Mouse (Mus musculus) neural tube, embryonic 15.5 days (tissue): ENCODE data around the gene Galk2. TPM values are rescaled to one million over a fixed set of nuclear protein-coding genes. Genes with fewer than 3 reads are reported as not detected.

Experiments used
- ATAC-seq: fragments of 200-750 bp; cut with Nextera tagmentation; 2 replicates; pipeline ENCODE4 v1.8.0; 2017; ENCODE audit warnings: mild to moderate bottlenecking, moderate TSS enrichment, moderate library complexity; ENCODE audit not compliant: low FRiP score
- H3K27ac ChIP-seq: fragments of 300-500 bp; sonication (generic); replicated peaks from 2 replicates; pipeline ENCODE4 v1.5.1; 2015; ENCODE audit warnings: mild to moderate bottlenecking, inconsistent platforms
- H3K27me3 ChIP-seq: fragments of 300-500 bp; sonication (generic); replicated peaks from 2 replicates; pipeline ENCODE4 v1.6.1; 2015; ENCODE audit warnings: inconsistent platforms
- H3K36me3 ChIP-seq: fragments of 300-500 bp; sonication (generic); 2 replicates; pipeline ENCODE4 v1.6.1; 2015; ENCODE audit warnings: inconsistent platforms
- H3K4me1 ChIP-seq: fragments of 300-500 bp; sonication (generic); 2 replicates; pipeline ENCODE4 v1.6.1; 2015; ENCODE audit warnings: inconsistent platforms
- H3K4me2 ChIP-seq: fragments of 300-500 bp; sonication (generic); 2 replicates; pipeline ENCODE4 v1.6.1; 2015; ENCODE audit warnings: inconsistent platforms, mild to moderate bottlenecking, moderate library complexity
- H3K4me3 ChIP-seq: fragments of 300-500 bp; sonication (generic); replicated peaks from 2 replicates; pipeline ENCODE4 v1.5.1; 2015; ENCODE audit warnings: mild to moderate bottlenecking, inconsistent platforms
- H3K9ac ChIP-seq: fragments of 300-500 bp; sonication (generic); replicated peaks from 2 replicates; pipeline ENCODE4 v1.6.1; 2015; ENCODE audit warnings: mild to moderate bottlenecking, inconsistent platforms
- H3K9me3 ChIP-seq: fragments of 300-500 bp; sonication (generic); replicated peaks from 2 replicates; pipeline ENCODE4 v1.6.1; 2016; ENCODE audit warnings: inconsistent platforms
- WGBS: fragments of 180-500 bp; shearing (Covaris S2); methylation state at CpG from one replicate; pipeline ENCODE4 v1.1.7; 2015; ENCODE audit warnings: mixed read lengths; 5-methylcytosine and 5-hydroxymethylcytosine counted together
- polyA plus RNA-seq: library from polyadenylated mRNA; unstranded; fragments of >200 nt; fragmentation: Nextera tagmentation; extraction: Ambion mirVana; gene quantifications from 2 replicates; pipeline ENCODE4 v1.2.1, GENCODE M21; 2015

The Galk2 gene
- polyA plus RNA-seq, 1 experiment from 2014 or later: 34.1 TPM

- Histone ChIP-seq H3K27me3 (no peaks in the 10 kb centered on the region), H3K4me2 (no peak overlapping the region), H3K9ac (no peak overlapping the region), H3K27ac (no peak overlapping the region), H3K4me3 (no peak overlapping the region), H3K9me3 (no peaks in the 10 kb centered on the region), H3K4me1 (no peaks in the 10 kb centered on the region), H3K36me3 (peaks cover 12% of the 10 kb centered on the region)
- no peak for ATAC-seq
- WGBS: 93% methylated on average over 3 of the region's 3 CpGs
Measured at GRCm38 (mm10) chr2:125929396-125929795, 70.5 kb downstream of the Galk2 start.

DNA sequence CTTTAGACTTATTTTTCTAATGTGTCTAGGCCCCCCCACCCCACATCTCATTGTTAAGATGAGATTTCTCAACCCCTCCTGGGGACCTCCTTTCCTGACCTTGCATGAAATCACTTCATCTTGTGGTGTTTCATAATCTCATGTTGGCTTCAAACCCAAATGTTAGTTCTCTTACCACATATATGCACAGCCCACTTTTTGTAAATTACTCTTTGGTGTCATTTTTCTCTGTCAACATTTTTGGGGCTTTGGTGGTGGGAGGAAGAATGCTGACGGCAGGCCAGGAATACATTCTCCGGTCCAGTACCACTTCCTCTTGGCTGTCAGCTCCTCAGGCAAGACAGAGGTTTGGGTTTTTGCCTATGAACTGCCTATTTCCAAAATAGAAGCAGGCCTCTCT is 71.0 kb downstream of the Galk2 start:
- no peak overlapping the region for H3K4me2 ChIP-seq
- H3K9ac ChIP-seq: no peak overlapping the region
- no peaks in the 10 kb centered on the region for H3K4me1 ChIP-seq
- no peak overlapping the region for H3K4me3 ChIP-seq
- WGBS: 92% methylated on average over 2 of the region's 2 CpGs
- no peak for ATAC-seq
- H3K27ac ChIP-seq: no peak overlapping the region
- H3K9me3 ChIP-seq: no peaks in the 10 kb centered on the region
- H3K36me3 ChIP-seq: peaks cover 12% of the 10 kb centered on the region
- H3K27me3 ChIP-seq: no peaks in the 10 kb centered on the region

DNA sequence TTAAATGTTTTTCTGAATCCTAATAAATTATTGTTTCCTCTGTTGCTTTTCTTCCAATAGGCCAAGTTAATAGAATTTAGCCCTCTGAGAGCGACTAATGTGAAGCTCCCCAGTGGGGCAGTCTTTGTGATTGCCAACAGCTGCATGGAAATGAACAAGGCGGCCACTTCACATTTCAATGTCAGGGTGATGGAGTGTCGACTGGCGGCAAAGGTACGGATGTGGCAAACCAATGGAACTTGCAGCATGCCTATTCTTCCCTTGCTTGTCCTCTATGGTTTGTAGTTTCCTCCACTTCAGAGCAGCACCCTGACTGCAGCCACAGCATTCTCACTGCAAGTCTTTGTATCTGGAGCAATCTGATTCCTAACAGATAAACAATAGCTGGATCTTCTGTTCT is 72.3 kb downstream of the Galk2 start:
- WGBS: 25% methylated on average over 5 of the region's 5 CpGs
- Histone ChIP-seq H3K4me1 (no peaks in the 10 kb centered on the region), H3K4me3 (no peak overlapping the region), H3K9me3 (no peaks in the 10 kb centered on the region), H3K9ac (no peak overlapping the region), H3K36me3 (peaks cover 12% of the 10 kb centered on the region), H3K27me3 (no peaks in the 10 kb centered on the region), H3K4me2 (no peak overlapping the region), H3K27ac (no peak overlapping the region)
- ATAC-seq: no peak

DNA sequence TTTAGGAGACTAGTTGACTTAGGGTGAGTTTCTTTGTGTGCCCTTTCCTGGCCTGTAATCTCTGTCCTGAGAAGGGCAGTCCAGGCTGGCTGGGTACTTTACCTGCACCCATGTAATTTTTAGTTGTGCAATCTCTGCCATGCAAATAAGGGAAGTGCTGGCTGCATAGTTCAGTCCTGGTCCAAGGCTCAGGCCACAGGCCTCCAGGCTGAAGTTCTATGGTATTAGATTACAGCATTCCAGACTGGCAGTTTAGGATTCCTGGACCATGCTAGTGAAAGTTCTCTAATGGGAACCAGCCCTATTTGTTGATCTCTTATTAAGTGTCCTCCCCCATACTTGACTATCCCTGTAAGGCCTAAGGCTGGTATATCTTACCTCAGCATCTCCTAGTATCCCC is 73.8 kb downstream of the Galk2 start:
- Histone ChIP-seq H3K4me2 (no peak overlapping the region), H3K27me3 (no peaks in the 10 kb centered on the region), H3K9me3 (no peaks in the 10 kb centered on the region), H3K27ac (no peak overlapping the region), H3K36me3 (peaks cover 12% of the 10 kb centered on the region), H3K4me1 (no peaks in the 10 kb centered on the region), H3K9ac (no peak overlapping the region), H3K4me3 (no peak overlapping the region)
- no peak for ATAC-seq

DNA sequence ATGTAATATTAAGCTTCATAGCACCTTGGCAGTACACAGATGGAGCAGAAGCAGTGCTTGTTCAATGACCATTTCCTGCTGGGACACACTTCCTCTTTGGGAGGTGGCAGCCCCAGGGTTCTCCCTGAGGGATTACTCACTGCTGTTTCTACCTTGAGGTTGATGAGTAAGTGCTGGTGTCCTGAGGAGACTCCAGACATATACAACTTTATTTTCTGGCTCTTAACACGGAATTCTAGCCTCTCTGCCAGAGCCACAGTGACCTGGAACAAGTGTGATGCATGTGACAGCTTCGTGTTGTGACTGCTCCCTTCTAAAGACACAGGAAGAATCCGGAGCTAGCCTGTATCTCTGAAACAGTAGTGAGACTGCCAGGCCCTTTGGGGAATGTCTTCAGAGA is 75.1 kb downstream of the Galk2 start:
- Histone ChIP-seq H3K9ac (no peak overlapping the region), H3K27ac (no peak overlapping the region), H3K36me3 (peaks cover 12% of the 10 kb centered on the region), H3K9me3 (no peaks in the 10 kb centered on the region), H3K27me3 (no peaks in the 10 kb centered on the region), H3K4me2 (no peak overlapping the region), H3K4me3 (no peak overlapping the region), H3K4me1 (no peaks in the 10 kb centered on the region)
- 82% methylated on average over 3 of the region's 3 CpGs for WGBS
- no peak for ATAC-seq

DNA sequence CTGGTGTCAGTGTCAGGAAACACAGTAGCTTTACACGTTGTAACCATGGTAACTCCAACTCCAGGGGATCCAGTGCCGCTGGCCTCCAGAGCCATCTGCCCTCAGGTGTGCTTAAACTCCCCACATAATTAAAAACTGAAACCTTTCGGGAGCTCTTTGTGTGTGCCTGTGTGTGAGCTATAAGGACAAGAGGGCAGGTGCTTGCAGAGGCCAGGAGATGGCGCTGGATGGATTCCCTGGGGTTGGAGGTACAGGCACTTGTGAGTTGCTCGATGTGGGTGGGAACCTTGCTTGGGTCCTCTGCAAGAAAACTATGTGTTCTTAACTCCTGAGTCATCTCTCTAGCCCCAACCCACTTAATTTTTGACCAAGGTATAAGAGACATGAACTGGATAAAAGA is 77.5 kb downstream of the Galk2 start:
- H3K4me3 ChIP-seq: no peak overlapping the region
- peaks cover 7% of the 10 kb centered on the region for H3K36me3 ChIP-seq
- H3K27me3 ChIP-seq: no peaks in the 10 kb centered on the region
- no peaks in the 10 kb centered on the region for H3K4me1 ChIP-seq
- 59% methylated on average over 5 of the region's 5 CpGs for WGBS
- ATAC-seq: no peak
- no peak overlapping the region for H3K9ac ChIP-seq
- H3K9me3 ChIP-seq: no peaks in the 10 kb centered on the region
- no peak overlapping the region for H3K27ac ChIP-seq
- no peak overlapping the region for H3K4me2 ChIP-seq

DNA sequence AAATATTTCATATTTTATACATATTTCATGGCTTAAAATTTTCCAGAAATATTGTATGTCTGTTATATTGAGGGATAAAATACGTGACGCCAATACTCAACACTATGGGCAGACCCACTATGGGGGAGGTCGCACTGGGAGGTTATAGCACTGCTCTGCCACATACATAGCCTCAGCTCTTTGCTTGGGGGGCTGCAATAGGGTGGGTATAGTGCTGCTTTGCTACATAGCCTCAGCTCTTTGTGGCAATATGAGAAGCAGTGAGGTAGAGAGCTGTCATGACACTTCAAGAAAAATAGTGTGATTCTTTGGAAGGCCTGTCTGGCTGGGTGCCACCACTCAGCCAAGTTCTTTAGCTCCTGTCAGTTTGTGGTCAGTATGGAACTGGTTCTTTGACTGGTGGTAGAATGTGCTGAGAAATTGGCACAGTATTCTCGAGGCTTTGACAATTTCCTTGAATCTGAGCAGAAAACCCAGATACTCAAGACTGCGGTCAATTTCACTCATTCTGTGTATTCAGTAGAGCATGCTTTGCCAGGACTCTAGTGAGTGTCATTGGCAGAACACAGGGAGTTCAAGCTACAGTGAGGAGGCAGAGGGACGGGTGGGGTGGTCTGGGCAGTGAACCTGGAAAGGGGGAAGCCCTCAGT is 80.2 kb downstream of the Galk2 start:
- 86% methylated on average over 6 of the region's 6 CpGs for WGBS
- ATAC-seq: no peak

GRCm38 (mm10) chr2:125941111-125941785 is 82.3 kb downstream of the Galk2 start:
- H3K9me3 ChIP-seq: no peaks in the 10 kb centered on the region
- no peak overlapping the region for H3K4me3 ChIP-seq
- H3K36me3 ChIP-seq: no peaks in the 10 kb centered on the region
- ATAC-seq: no peak
- no peak overlapping the region for H3K4me2 ChIP-seq
- WGBS: 65% methylated on average over 6 of the region's 6 CpGs
- H3K27me3 ChIP-seq: no peaks in the 10 kb centered on the region
- no peaks in the 10 kb centered on the region for H3K4me1 ChIP-seq
- H3K27ac ChIP-seq: no peak overlapping the region
- no peak overlapping the region for H3K9ac ChIP-seq

More for the DNA sequence above, 80.2 kb downstream of the Galk2 start:
- Histone ChIP-seq H3K4me2 (no peak overlapping the region), H3K27me3 (no peaks in the 10 kb centered on the region), H3K4me3 (no peak overlapping the region), H3K4me1 (no peaks in the 10 kb centered on the region), H3K27ac (no peak overlapping the region), H3K9me3 (no peaks in the 10 kb centered on the region), H3K36me3 (no peaks in the 10 kb centered on the region; the same call in 1 of the 2 replicates), H3K9ac (no peak overlapping the region)

- H3K9me3 ChIP-seq: no peaks in the 10 kb centered on the region
Measured at GRCm38 (mm10) chr2:125943301-125943700, 84.4 kb downstream of the Galk2 start.

DNA sequence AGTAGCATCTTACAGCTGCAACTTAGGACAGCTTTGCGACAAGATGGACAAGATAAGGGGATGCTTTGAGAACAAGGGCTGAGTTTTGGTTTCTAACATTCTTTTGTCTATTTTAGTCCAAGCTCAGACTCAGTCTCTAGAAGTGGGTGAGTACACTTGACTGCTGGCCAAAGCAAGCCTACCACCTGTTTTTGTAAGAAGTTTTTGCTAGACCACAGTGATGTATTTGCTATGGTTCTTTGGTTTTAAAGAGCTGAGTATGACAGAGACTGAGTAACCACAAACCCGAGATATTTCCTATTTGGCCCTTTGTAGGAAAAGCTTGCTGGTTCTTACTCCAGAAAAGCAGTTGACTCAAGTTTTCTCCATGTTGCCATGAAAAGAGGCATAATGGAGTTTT is 89.3 kb downstream of the Galk2 start:
- Histone ChIP-seq H3K9ac (no peak overlapping the region), H3K27me3 (no peaks in the 10 kb centered on the region), H3K4me2 (no peak overlapping the region), H3K36me3 (peaks cover 15% of the 10 kb centered on the region), H3K4me1 (no peaks in the 10 kb centered on the region), H3K9me3 (no peaks in the 10 kb centered on the region), H3K4me3 (no peak overlapping the region), H3K27ac (no peak overlapping the region)
- ATAC-seq: no peak
- 89% methylated on average over 2 of the region's 2 CpGs for WGBS

More at GRCm38 (mm10) chr2:125943301-125943700, 84.4 kb downstream of the Galk2 start:
- WGBS: 71% methylated on average over 1 of the region's 1 CpGs
- no peaks in the 10 kb centered on the region for H3K4me1 ChIP-seq
- no peak overlapping the region for H3K4me3 ChIP-seq
- 0 out of 2 replicates have a peak, but pooled peaks cover 4% of the 10 kb centered on the region for H3K36me3 ChIP-seq
- H3K27me3 ChIP-seq: no peaks in the 10 kb centered on the region
- no peak for ATAC-seq
- H3K27ac ChIP-seq: no peak overlapping the region
- no peak overlapping the region for H3K4me2 ChIP-seq
- no peak overlapping the region for H3K9ac ChIP-seq

DNA sequence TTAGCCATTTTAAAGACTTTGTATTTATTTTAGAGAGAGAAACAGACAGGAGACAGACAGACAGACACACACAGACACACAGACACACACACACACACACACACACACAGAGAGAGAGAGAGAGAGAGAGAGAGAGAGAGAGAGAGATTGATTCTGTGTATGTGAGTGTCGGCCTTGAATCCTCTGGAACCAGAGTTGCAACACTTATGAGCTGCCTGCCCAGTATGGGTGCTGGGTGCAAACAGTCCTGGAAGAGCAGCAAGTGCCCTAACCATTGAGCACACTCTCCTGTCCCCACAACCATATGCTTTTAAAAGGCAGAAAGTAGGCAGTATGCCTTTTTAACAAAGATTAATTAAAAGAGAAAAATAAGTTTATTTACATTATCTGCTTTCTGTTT is 109.9 kb downstream of the Galk2 start:
- no peak for ATAC-seq
- Histone ChIP-seq H3K4me1 (no peaks in the 10 kb centered on the region), H3K27ac (no peak overlapping the region), H3K4me3 (no peak overlapping the region), H3K27me3 (no peaks in the 10 kb centered on the region), H3K9me3 (no peaks in the 10 kb centered on the region), H3K9ac (no peak overlapping the region), H3K4me2 (no peak overlapping the region), H3K36me3 (no peaks in the 10 kb centered on the region)
- 88% methylated on average over 1 of the region's 1 CpGs for WGBS

- 83% methylated on average over 6 of the region's 6 CpGs for WGBS
- no peak overlapping the region for H3K4me3 ChIP-seq
Measured at GRCm38 (mm10) chr2:125973207-125973606, 114.3 kb downstream of the Galk2 start.

More at GRCm38 (mm10) chr2:125973207-125973606, 114.3 kb downstream of the Galk2 start:
- no peak for ATAC-seq
- H3K4me1 ChIP-seq: no peaks in the 10 kb centered on the region
- H3K9me3 ChIP-seq: no peaks in the 10 kb centered on the region
- no peaks in the 10 kb centered on the region for H3K27me3 ChIP-seq
- no peak overlapping the region for H3K9ac ChIP-seq
- 0 out of 2 replicates have a peak, but pooled peaks cover 3% of the 10 kb centered on the region for H3K36me3 ChIP-seq
- no peak overlapping the region for H3K4me2 ChIP-seq
- H3K27ac ChIP-seq: no peak overlapping the region
